Mouse (Mus musculus) cerebellum, adult 9-10 months (tissue): ENCODE measurements around the gene Hoxd4.

Experiments
- DNase-seq: peaks from one replicate; pipeline ENCODE4 v3.0.0; 2022

The Hoxd4 gene

GRCm38 (mm10) chr2:74731799-74732512 lies 20.2 kb downstream of the Hoxd4 start:
- DNase-seq, result no peak

GRCm38 (mm10) chr2:74732513-74733316 lies 21.0 kb downstream of the Hoxd4 start:
- DNase-seq, result no peak

- DNase-seq, result no peak
Measured at GRCm38 (mm10) chr2:74733317-74733661, 21.6 kb downstream of the Hoxd4 start.

- DNase-seq, result no peak
Measured at GRCm38 (mm10) chr2:74733765-74734164, 22.0 kb downstream of the Hoxd4 start.

GRCm38 (mm10) chr2:74734451-74734850 lies 22.7 kb downstream of the Hoxd4 start:
- no peak for DNase-seq

GRCm38 (mm10) chr2:74734996-74735811 lies 23.5 kb downstream of the Hoxd4 start:
- no peak for DNase-seq

- no peak for DNase-seq
Measured at GRCm38 (mm10) chr2:74735851-74736687, 24.3 kb downstream of the Hoxd4 start.

GRCm38 (mm10) chr2:74736688-74737577 lies 25.2 kb downstream of the Hoxd4 start:
- no peak for DNase-seq

GRCm38 (mm10) chr2:74737578-74738070 lies 25.9 kb downstream of the Hoxd4 start:
- DNase-seq, result no peak

GRCm38 (mm10) chr2:74738623-74739475 lies 27.1 kb downstream of the Hoxd4 start:
- no peak for DNase-seq

- DNase-seq, result no peak
Measured at GRCm38 (mm10) chr2:74739476-74739800, 27.7 kb downstream of the Hoxd4 start.

GRCm38 (mm10) chr2:74739869-74740268 lies 28.1 kb downstream of the Hoxd4 start:
- no peak for DNase-seq

- DNase-seq, result no peak
Measured at GRCm38 (mm10) chr2:74740311-74741091, 28.8 kb downstream of the Hoxd4 start.

- no peak for DNase-seq
Measured at GRCm38 (mm10) chr2:74741252-74741978, 29.7 kb downstream of the Hoxd4 start.

GRCm38 (mm10) chr2:74741979-74742277 lies 30.2 kb downstream of the Hoxd4 start:
- no peak for DNase-seq

GRCm38 (mm10) chr2:74745540-74746297 lies 34.0 kb downstream of the Hoxd4 start:
- DNase-seq, result no peak

- DNase-seq, result no peak
Measured at GRCm38 (mm10) chr2:74746298-74746921, 34.7 kb downstream of the Hoxd4 start.

GRCm38 (mm10) chr2:74747006-74747405 lies 35.3 kb downstream of the Hoxd4 start:
- DNase-seq, result no peak
